Mouse (Mus musculus) cerebellum, adult 9-10 months (tissue): ENCODE results near the gene Mdh2.

ENCODE experiments used
- DNase-seq: peaks from one replicate; pipeline ENCODE4 v3.0.0; 2022

The Mdh2 gene

GRCm38 (mm10) chr5:135778471-135779445, at the start of gene Mdh2:
Gene Mdh2, plus strand, starts transcription at chr5:135778480.
- DNase-seq: peak; percentile 99

- no peak for DNase-seq
These were observed 48.9 kb upstream of the Mdh2 start for GRCm38 (mm10) chr5:135729351-135729750.

- no peak for DNase-seq
These were observed 48.0 kb upstream of the Mdh2 start for GRCm38 (mm10) chr5:135730278-135730677.

GRCm38 (mm10) chr5:135730916-135731315, 47.4 kb upstream of the Mdh2 start:
- no peak for DNase-seq

GRCm38 (mm10) chr5:135731322-135731721, 47.0 kb upstream of the Mdh2 start:
- DNase-seq: no peak

GRCm38 (mm10) chr5:135733071-135733470, 45.2 kb upstream of the Mdh2 start:
- DNase-seq: no peak

- DNase-seq: no peak
These were observed 44.1 kb upstream of the Mdh2 start for GRCm38 (mm10) chr5:135734057-135734680.

- DNase-seq: no peak
These were observed 42.5 kb upstream of the Mdh2 start for GRCm38 (mm10) chr5:135735741-135736140.

GRCm38 (mm10) chr5:135736544-135736943, 41.7 kb upstream of the Mdh2 start:
- DNase-seq: no peak

GRCm38 (mm10) chr5:135737154-135737553, 41.1 kb upstream of the Mdh2 start:
- no peak for DNase-seq

- no peak for DNase-seq
These were observed 40.0 kb upstream of the Mdh2 start for GRCm38 (mm10) chr5:135738266-135738665.

- no peak for DNase-seq
These were observed 36.1 kb upstream of the Mdh2 start for GRCm38 (mm10) chr5:135742156-135742555.

- DNase-seq: no peak
These were observed 35.1 kb upstream of the Mdh2 start for GRCm38 (mm10) chr5:135742941-135743740.

GRCm38 (mm10) chr5:135743741-135744609, 34.3 kb upstream of the Mdh2 start, which contains the start of gene Tmem120a:
Gene Tmem120a, minus strand, starts transcription at chr5:135744448.
- DNase-seq: peak; percentile 93

- no peak for DNase-seq
These were observed 33.5 kb upstream of the Mdh2 start for GRCm38 (mm10) chr5:135744742-135745141.

- DNase-seq: no peak
These were observed 27.2 kb upstream of the Mdh2 start for GRCm38 (mm10) chr5:135751041-135751440.

- no peak for DNase-seq
These were observed 26.7 kb upstream of the Mdh2 start for GRCm38 (mm10) chr5:135751595-135751994.

GRCm38 (mm10) chr5:135761881-135762280, 16.4 kb upstream of the Mdh2 start:
- no peak for DNase-seq

GRCm38 (mm10) chr5:135763526-135763925, 14.8 kb upstream of the Mdh2 start:
- DNase-seq: peak; percentile 67

GRCm38 (mm10) chr5:135764971-135765370, 13.3 kb upstream of the Mdh2 start:
- DNase-seq: no peak

- no peak for DNase-seq
These were observed 5.8 kb upstream of the Mdh2 start for GRCm38 (mm10) chr5:135772519-135772918.

GRCm38 (mm10) chr5:135776546-135776945, 1.7 kb upstream of the Mdh2 start:
- no peak for DNase-seq
